Mouse (Mus musculus) brain, embryonic 14.5 days (tissue): ENCODE measurements around the gene Ankrd13a.

ENCODE experiments used
- CTCF ChIP-seq: fragments of 200-500 bp; IDR thresholded peaks from 2 replicates; pipeline ENCODE4 v1.5.1; 2012; ENCODE audit warnings: inconsistent platforms, mild to moderate bottlenecking, moderate library complexity, borderline replicate concordance; ENCODE audit not compliant: insufficient read depth, insufficient read length; ENCODE audit errors: extremely low read depth
- POLR2A ChIP-seq: fragments of 200-500 bp; IDR thresholded peaks from 2 replicates; pipeline ENCODE4 v1.6.1; 2012; ENCODE audit warnings: mild to moderate bottlenecking, inconsistent platforms, borderline replicate concordance; ENCODE audit not compliant: poor library complexity, insufficient read depth, insufficient read length, severe bottlenecking; ENCODE audit errors: extremely low read depth

- TF ChIP-seq CTCF = no peak
- no peak for TF ChIP-seq POLR2A
These were observed 14.9 kb upstream of the Ankrd13a start for GRCm38 (mm10) chr5:114759536-114760090.
